ENCODE assay signal across 28 mouse cellular contexts in the genomic region with DNA sequence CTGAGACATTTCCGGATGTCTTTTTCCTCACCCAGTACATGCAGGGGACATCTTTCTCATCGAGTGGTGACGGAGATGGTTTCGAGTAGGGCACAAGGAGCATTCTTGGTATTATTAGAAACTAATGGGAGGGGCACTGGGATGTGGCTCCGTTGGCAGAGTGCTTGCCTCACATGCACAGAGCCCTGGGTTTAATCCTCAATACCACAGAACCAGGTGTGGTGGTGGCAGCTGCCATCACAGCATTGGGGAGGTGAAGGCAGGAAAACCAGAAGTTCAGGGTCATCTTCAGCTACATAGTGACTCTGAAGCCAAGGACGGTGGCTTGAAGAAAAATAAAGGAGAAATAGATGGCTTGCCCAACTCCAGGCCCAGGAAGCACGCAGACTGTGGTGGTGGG. TPM values are rescaled to one million over a fixed set of nuclear protein-coding genes. Genes with fewer than 3 reads are reported as not detected.
DNase-seq lines count a peak whose midpoint lies in the region; ATAC-seq and TF ChIP-seq lines count a peak whose summit lies in the region.
"Had no signal": no experiment of that assay in that cellular context is flagged by ENCODE, and none has a peak within 500 bp of the region (broad histone marks: within the 10 kb centered on the region; RNA-seq: fewer than 3 reads in every experiment).

No protein-coding gene starts in this region.

- no peak overlapping the region for H3K4me2 ChIP-seq in heart, embryonic 12.5 days
- H3K4me2 ChIP-seq in liver, embryonic 15.5 days = no peak overlapping the region
- no peak overlapping the region for H3K4me2 ChIP-seq in liver, embryonic 11.5 days
- H3K4me2 ChIP-seq in intestine, embryonic 15.5 days (replicated peaks) = no peak overlapping the region
- H3K4me2 ChIP-seq in hindbrain, embryonic 14.5 days (replicated peaks) = no peak overlapping the region
- H3K4me2 ChIP-seq: hindbrain, embryonic 13.5 days; limb, embryonic 13.5 days; midbrain, embryonic 15.5 days had no signal

- H3K27me3 ChIP-seq in heart, embryonic 12.5 days (replicated peaks) = peaks cover 31% of the 10 kb centered on the region
- H3K27me3 ChIP-seq in liver, embryonic 15.5 days = peaks cover 20% of the 10 kb centered on the region; the same call in 1 of the 2 replicates
- peaks cover 16% of the 10 kb centered on the region for H3K27me3 ChIP-seq in liver, embryonic 11.5 days (replicated peaks; ENCODE audit: control insufficient read depth, insufficient read depth, low read length)
- no peaks in the 10 kb centered on the region for H3K27me3 ChIP-seq in intestine, embryonic 15.5 days (replicated peaks)
- no peaks in the 10 kb centered on the region for H3K27me3 ChIP-seq in small intestine, adult 2 months (ENCODE audit: control insufficient read depth, insufficient read depth, low read length)
- H3K27me3 ChIP-seq in hindbrain, embryonic 14.5 days (ENCODE audit: control insufficient read depth, insufficient read depth, low read length) = peaks cover 7% of the 10 kb centered on the region

- H3K9ac ChIP-seq in heart, embryonic 12.5 days = no peak overlapping the region
- H3K9ac ChIP-seq in liver, embryonic 15.5 days = no peak overlapping the region
- no peak overlapping the region for H3K9ac ChIP-seq in liver, embryonic 11.5 days (ENCODE audit: low read depth, low read length)
- H3K9ac ChIP-seq in intestine, embryonic 15.5 days = no peak overlapping the region
- H3K9ac ChIP-seq in hindbrain, embryonic 14.5 days = no peak overlapping the region
- H3K9ac ChIP-seq: hindbrain, embryonic 13.5 days; limb, embryonic 13.5 days; midbrain, embryonic 15.5 days had no signal

- WGBS in heart, embryonic 12.5 days = 46% methylated on average over 7 of the region's 7 CpGs
- WGBS in liver, embryonic 15.5 days (ENCODE audit: insufficient replicate concordance) = 67% methylated on average over 7 of the region's 7 CpGs
- 70% methylated on average over 7 of the region's 7 CpGs for WGBS in liver, embryonic 11.5 days
- WGBS in intestine, embryonic 15.5 days = 66% methylated on average over 7 of the region's 7 CpGs
- 26% methylated on average over 7 of the region's 7 CpGs for WGBS in small intestine, adult 2 months
- WGBS in hindbrain, embryonic 14.5 days = 83% methylated on average over 7 of the region's 7 CpGs

- intact Hi-C loops in heart, postnatal 10 days (cut with DNase I) = no loop called here
- intact Hi-C loops in gastrocnemius, postnatal 36 days (cut with DNase I) = no loop called here

- no peak for TF ChIP-seq POLR2A in small intestine, adult 2 months (IDR thresholded peaks at IDR 0.05; ENCODE audit: low read depth, low read length)

- H3K36me3 ChIP-seq in heart, embryonic 12.5 days = no peaks in the 10 kb centered on the region
- H3K36me3 ChIP-seq in liver, embryonic 15.5 days (replicated peaks) = no peaks in the 10 kb centered on the region
- H3K36me3 ChIP-seq in liver, embryonic 11.5 days (ENCODE audit: control insufficient read depth, insufficient read depth, low read length) = no peaks in the 10 kb centered on the region
- H3K36me3 ChIP-seq in intestine, embryonic 15.5 days = no peaks in the 10 kb centered on the region
- H3K36me3 ChIP-seq in small intestine, adult 2 months (ENCODE audit: control insufficient read depth, insufficient read depth, low read length) = peaks cover 15% of the 10 kb centered on the region
- no peaks in the 10 kb centered on the region for H3K36me3 ChIP-seq in hindbrain, embryonic 14.5 days (replicated peaks; ENCODE audit: control insufficient read depth, insufficient read depth)
- H3K36me3 ChIP-seq: hindbrain, embryonic 13.5 days; limb, embryonic 13.5 days; midbrain, embryonic 15.5 days had no signal

- peaks cover 38% of the 10 kb centered on the region for H3K4me1 ChIP-seq in heart, embryonic 12.5 days (replicated peaks)
- peaks cover 57% of the 10 kb centered on the region for H3K4me1 ChIP-seq in liver, embryonic 15.5 days (replicated peaks)
- peaks cover 22% of the 10 kb centered on the region for H3K4me1 ChIP-seq in liver, embryonic 11.5 days (replicated peaks; ENCODE audit: control insufficient read depth, insufficient read depth, low read length)
- H3K4me1 ChIP-seq in intestine, embryonic 15.5 days (replicated peaks) = peaks cover 40% of the 10 kb centered on the region
- peaks cover 50% of the 10 kb centered on the region for H3K4me1 ChIP-seq in small intestine, adult 2 months (ENCODE audit: control insufficient read depth, insufficient read depth, insufficient read length, low read length)
- H3K4me1 ChIP-seq in hindbrain, embryonic 14.5 days (replicated peaks; ENCODE audit: control insufficient read depth, insufficient read depth, low read length) = no peaks in the 10 kb centered on the region
- H3K4me1 ChIP-seq: midbrain, embryonic 15.5 days had no signal

- no peak for DNase-seq in heart, postnatal 10 days
- DNase-seq in liver, embryonic 11.5 days (ENCODE audit: low spot score) = no peak
- no peak for DNase-seq in gastrocnemius, postnatal 36 days
- no peak for DNase-seq in hindbrain, embryonic 14.5 days (ENCODE audit: low spot score)
- DNase-seq: adrenal gland, postnatal 25 days; B cell, adult 2 months; cerebellum, adult 2 months; cerebellum, postnatal 36 days; kidney, adult 18-20 months; kidney, postnatal 14 days; layer of hippocampus, postnatal 36 days; lung, postnatal 10 days; right cerebral cortex, postnatal 14 days; thymus, postnatal 14 days had no signal

- H3K27ac ChIP-seq in heart, embryonic 12.5 days (ENCODE audit: poor library complexity, severe bottlenecking) = peak overlapping the region; percentile 51; the same call in 1 of the 2 replicates
- peak overlapping the region; percentile 53; the same call in 1 of the 2 replicates for H3K27ac ChIP-seq in liver, embryonic 15.5 days (replicated peaks)
- H3K27ac ChIP-seq in liver, embryonic 11.5 days (ENCODE audit: low read depth, low read length) = no peak overlapping the region
- H3K27ac ChIP-seq in intestine, embryonic 15.5 days = 0 out of 2 replicates have a peak overlapping the region, but pooled peaks have one; percentile 1
- H3K27ac ChIP-seq in small intestine, adult 2 months (ENCODE audit: insufficient read depth, low read depth, low read length) = peak overlapping the region; percentile 63
- no peak overlapping the region for H3K27ac ChIP-seq in hindbrain, embryonic 14.5 days
- H3K27ac ChIP-seq: hindbrain, embryonic 13.5 days; layer of hippocampus, adult 2 months; limb, embryonic 13.5 days; midbrain, embryonic 15.5 days had no signal

- no peaks in the 10 kb centered on the region for H3K9me3 ChIP-seq in heart, embryonic 12.5 days (replicated peaks)
- no peaks in the 10 kb centered on the region for H3K9me3 ChIP-seq in liver, embryonic 15.5 days (replicated peaks)
- H3K9me3 ChIP-seq in liver, embryonic 11.5 days (ENCODE audit: control insufficient read depth, low read length) = no peaks in the 10 kb centered on the region
- no peaks in the 10 kb centered on the region for H3K9me3 ChIP-seq in intestine, embryonic 15.5 days
- no peaks in the 10 kb centered on the region for H3K9me3 ChIP-seq in hindbrain, embryonic 14.5 days (ENCODE audit: control insufficient read depth, low read length)
- H3K9me3 ChIP-seq: hindbrain, embryonic 13.5 days; limb, embryonic 13.5 days; megakaryocyte, embryonic 14.5 days; midbrain, embryonic 15.5 days had no signal

- H3K4me3 ChIP-seq in heart, embryonic 12.5 days = no peak overlapping the region
- H3K4me3 ChIP-seq in liver, embryonic 15.5 days (replicated peaks) = no peak overlapping the region
- H3K4me3 ChIP-seq in liver, embryonic 11.5 days (ENCODE audit: low read depth, low read length) = no peak overlapping the region
- no peak overlapping the region for H3K4me3 ChIP-seq in intestine, embryonic 15.5 days (replicated peaks)
- H3K4me3 ChIP-seq in small intestine, adult 2 months (ENCODE audit: low read depth, low read length) = no peak overlapping the region
- H3K4me3 ChIP-seq in hindbrain, embryonic 14.5 days (replicated peaks; ENCODE audit: low read length) = no peak overlapping the region
- H3K4me3 ChIP-seq: hindbrain, embryonic 13.5 days; layer of hippocampus, adult 2 months; limb, embryonic 13.5 days; megakaryocyte, embryonic 14.5 days; midbrain, embryonic 15.5 days had no signal

- no peak for ATAC-seq in heart, embryonic 12.5 days (ENCODE audit: insufficient number of reproducible peaks, low FRiP score)
- ATAC-seq in liver, embryonic 15.5 days (ENCODE audit: insufficient read depth) = no peak
- ATAC-seq in liver, embryonic 11.5 days (replicated peaks; ENCODE audit: low FRiP score) = no peak
- ATAC-seq in intestine, embryonic 15.5 days = no peak
- ATAC-seq in hindbrain, embryonic 14.5 days (ENCODE audit: low FRiP score) = no peak
- ATAC-seq: midbrain, embryonic 15.5 days had no signal

- no peak for TF ChIP-seq CTCF in small intestine, adult 2 months (IDR thresholded peaks at IDR 0.05; ENCODE audit: extremely low read depth, insufficient read length, insufficient replicate concordance, low read depth, low read length)

RNA-seq across cellular contexts. Expression of gene 1700001C19Rik, which starts 25.0 kb away (rescaled TPM):
- polyA plus RNA-seq in heart, embryonic 12.5 days (2016; fragmentation: Nextera tagmentation; extraction: Ambion mirVana) = 1.0 and 1.2 TPM in 2 replicates
- not detected for total RNA-seq in heart, postnatal 10 days (2021)
- polyA plus RNA-seq in liver, embryonic 15.5 days (2015; fragmentation: Nextera tagmentation; extraction: Ambion mirVana) = 1.4 and 1.7 TPM in 2 replicates
- 0.52 and 0.96 TPM in 2 replicates for polyA plus RNA-seq in liver, embryonic 11.5 days (2014; fragmentation: Nextera tagmentation; extraction: Ambion mirVana)
- polyA plus RNA-seq in intestine, embryonic 15.5 days (2015; fragmentation: Nextera tagmentation; extraction: Ambion mirVana) = 0.28 and 0.38 TPM in 2 replicates
- polyA plus RNA-seq in small intestine, adult 2 months (2012; rRNA removed) = 0.08 TPM in 1 of 2 replicates, not detected in the other
- total RNA-seq in gastrocnemius, postnatal 36 days (2021) = not detected
- polyA plus RNA-seq in hindbrain, embryonic 14.5 days (2014; fragmentation: Nextera tagmentation; extraction: Ambion mirVana) = 0.37 and 0.47 TPM in 2 replicates
- total RNA-seq: adrenal gland, postnatal 25 days; gastrocnemius, adult 18-20 months; granulocyte monocyte progenitor cell, adult 5-6 weeks; layer of hippocampus, adult 2 months; layer of hippocampus, postnatal 36 days; left cerebral cortex, postnatal 14 days; neutrophil, adult 5-6 weeks had no signal
- polyA plus RNA-seq: spleen, adult 2 months had no signal

RNA-seq across cellular contexts. Expression of gene AI661453, which starts 25.8 kb away (rescaled TPM):
- polyA plus RNA-seq in heart, embryonic 12.5 days (2016; fragmentation: Nextera tagmentation; extraction: Ambion mirVana) = 0.85 and 1.1 TPM in 2 replicates
- total RNA-seq in heart, postnatal 10 days (2021) = 1 to 10 TPM; 1.5 to 2.0 TPM
- polyA plus RNA-seq in liver, embryonic 15.5 days (2015; fragmentation: Nextera tagmentation; extraction: Ambion mirVana) = 0.51 and 0.62 TPM in 2 replicates
- 0.22 and 0.23 TPM in 2 replicates for polyA plus RNA-seq in liver, embryonic 11.5 days (2014; fragmentation: Nextera tagmentation; extraction: Ambion mirVana)
- polyA plus RNA-seq in intestine, embryonic 15.5 days (2015; fragmentation: Nextera tagmentation; extraction: Ambion mirVana) = 3.1 and 3.7 TPM in 2 replicates
- 21.8 and 27.3 TPM in 2 replicates for polyA plus RNA-seq in small intestine, adult 2 months (2012; rRNA removed)
- under 1 TPM; 0.13 to 0.35 TPM for total RNA-seq in gastrocnemius, postnatal 36 days (2021)
- polyA plus RNA-seq in hindbrain, embryonic 14.5 days (2014; fragmentation: Nextera tagmentation; extraction: Ambion mirVana) = 0.23 and 0.31 TPM in 2 replicates

RNA-seq across cellular contexts. Expression of gene Taf8, which starts 39.9 kb away (rescaled TPM):
- polyA plus RNA-seq in heart, embryonic 12.5 days (2016; fragmentation: Nextera tagmentation; extraction: Ambion mirVana) = 21.1 and 22.1 TPM in 2 replicates
- 10 to 100 TPM; 14.0 to 15.5 TPM for total RNA-seq in heart, postnatal 10 days (2021)
- 14.7 and 15.2 TPM in 2 replicates for polyA plus RNA-seq in liver, embryonic 15.5 days (2015; fragmentation: Nextera tagmentation; extraction: Ambion mirVana)
- polyA plus RNA-seq in liver, embryonic 11.5 days (2014; fragmentation: Nextera tagmentation; extraction: Ambion mirVana) = 20.7 and 21.3 TPM in 2 replicates
- 20.4 and 21.9 TPM in 2 replicates for polyA plus RNA-seq in intestine, embryonic 15.5 days (2015; fragmentation: Nextera tagmentation; extraction: Ambion mirVana)
- polyA plus RNA-seq in small intestine, adult 2 months (2012; rRNA removed) = 6.2 and 13.3 TPM in 2 replicates
- 10 to 100 TPM; 10.4 to 12.8 TPM for total RNA-seq in gastrocnemius, postnatal 36 days (2021)
- 16.4 and 16.9 TPM in 2 replicates for polyA plus RNA-seq in hindbrain, embryonic 14.5 days (2014; fragmentation: Nextera tagmentation; extraction: Ambion mirVana)

RNA-seq across cellular contexts. Expression of gene Ccnd3, which starts 42.6 kb away (rescaled TPM):
- 533 and 538 TPM in 2 replicates for polyA plus RNA-seq in heart, embryonic 12.5 days (2016; fragmentation: Nextera tagmentation; extraction: Ambion mirVana)
- 100 to 1,000 TPM; 119 to 132 TPM for total RNA-seq in heart, postnatal 10 days (2021)
- polyA plus RNA-seq in liver, embryonic 15.5 days (2015; fragmentation: Nextera tagmentation; extraction: Ambion mirVana) = 422 and 473 TPM in 2 replicates
- polyA plus RNA-seq in liver, embryonic 11.5 days (2014; fragmentation: Nextera tagmentation; extraction: Ambion mirVana) = 525 and 530 TPM in 2 replicates
- polyA plus RNA-seq in intestine, embryonic 15.5 days (2015; fragmentation: Nextera tagmentation; extraction: Ambion mirVana) = 394 and 407 TPM in 2 replicates
- polyA plus RNA-seq in small intestine, adult 2 months (2012; rRNA removed) = 49.9 and 54.9 TPM in 2 replicates
- 10 to 100 TPM; 31.4 to 31.5 TPM for total RNA-seq in gastrocnemius, postnatal 36 days (2021)
- 78.9 and 80.3 TPM in 2 replicates for polyA plus RNA-seq in hindbrain, embryonic 14.5 days (2014; fragmentation: Nextera tagmentation; extraction: Ambion mirVana)

Comparison
In these comparisons a context has a peak if more than half of its experiments do, and no peak if none do; other contexts are left out.
1. H3K27ac ChIP-seq: peak in heart, embryonic 12.5 days (single experiment), liver, embryonic 15.5 days (single experiment), intestine, embryonic 15.5 days (single experiment) and small intestine, adult 2 months (single experiment); none in liver, embryonic 11.5 days (single experiment) and hindbrain, embryonic 14.5 days (single experiment).